Mouse (Mus musculus) embryonic facial prominence, embryonic 10.5 days (tissue): Measurements from ENCODE around the gene Dynlt1c. TPM values are rescaled to one million over a fixed set of nuclear protein-coding genes. Genes with fewer than 3 reads are reported as not detected.
"Not testable (repeated sequence)": the region's sequence is repeated elsewhere in the genome, so short reads cannot be mapped to it uniquely, and the experiment has no call there.

Source experiments
- DNase-seq: peaks from one replicate; pipeline ENCODE4 v3.0.0-alpha.2; 2017; ENCODE audit warnings: low spot score
- H3K27ac ChIP-seq: fragments of 300-500 bp; sonication (generic); replicated peaks from 2 replicates; pipeline ENCODE4 v1.5.1; 2016; ENCODE audit warnings: mild to moderate bottlenecking
- H3K27me3 ChIP-seq: fragments of 300-500 bp; sonication (generic); replicated peaks from 2 replicates; pipeline ENCODE4 v1.6.1; 2016; ENCODE audit warnings: low read depth, mild to moderate bottlenecking; ENCODE audit not compliant: poor library complexity, severe bottlenecking
- H3K36me3 ChIP-seq: fragments of 300-500 bp; sonication (generic); replicated peaks from 2 replicates; pipeline ENCODE4 v1.6.1; 2016; ENCODE audit warnings: mild to moderate bottlenecking, moderate library complexity
- H3K4me1 ChIP-seq: fragments of 300-500 bp; sonication (generic); 2 replicates; pipeline ENCODE4 v1.6.1; 2016
- H3K4me3 ChIP-seq: fragments of 300-500 bp; sonication (generic); 2 replicates; pipeline ENCODE4 v1.5.1; 2016; ENCODE audit warnings: mild to moderate bottlenecking, moderate library complexity
- H3K9me3 ChIP-seq: fragments of 300-500 bp; sonication (generic); 2 replicates; pipeline ENCODE4 v1.6.1; 2016; ENCODE audit warnings: mild to moderate bottlenecking
- WGBS: fragments of 180-500 bp; shearing (Covaris S2); methylation state at CpG from one replicate; pipeline ENCODE4 v1.1.7; 2016; 5-methylcytosine and 5-hydroxymethylcytosine counted together
- polyA plus RNA-seq: library from polyadenylated mRNA; unstranded; fragments of >200 nt; fragmentation: Nextera tagmentation; extraction: Ambion mirVana; gene quantifications from 2 replicates; pipeline ENCODE4 v1.2.1, GENCODE M21; 2016

Gene Dynlt1c
- 40.3 and 43.0 TPM in 2 replicates for polyA plus RNA-seq

DNA sequence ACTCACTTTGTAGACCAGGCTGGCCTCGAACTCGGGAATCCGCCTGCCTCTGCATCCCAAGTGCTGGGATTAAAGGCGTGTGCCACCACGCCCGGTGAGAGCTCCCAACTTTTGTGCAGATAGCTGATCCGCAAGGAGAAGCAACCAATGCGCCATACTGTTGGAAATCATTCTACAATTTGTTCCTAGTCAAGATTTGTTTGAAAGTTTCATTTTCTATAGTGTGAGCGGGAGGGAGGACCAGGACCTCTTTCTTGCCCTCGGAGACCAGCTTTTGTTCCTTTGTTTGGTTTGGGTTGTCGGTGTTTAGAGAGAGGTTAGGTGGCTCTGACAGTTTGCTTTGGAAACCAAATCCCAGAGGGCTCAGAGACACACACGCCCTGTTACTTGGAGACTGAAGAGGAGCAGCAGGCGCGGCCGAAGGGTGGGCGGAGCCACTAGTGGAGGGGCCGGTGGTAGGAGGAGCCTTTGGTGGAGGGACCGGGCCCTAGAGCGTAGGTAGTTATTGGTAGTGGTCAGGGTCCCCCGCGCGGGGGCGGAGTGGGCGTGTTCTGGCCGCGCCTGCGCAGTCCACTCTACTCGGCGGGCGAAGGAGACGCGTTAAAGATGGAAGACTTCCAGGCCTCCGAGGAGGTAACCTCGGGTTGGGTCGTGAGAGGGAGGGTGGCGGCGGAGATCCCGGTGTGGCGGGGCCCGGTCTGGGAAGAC is at the start of gene Dynlt1c:
TSS of gene Dynlt1c (plus strand) at position 468 of the 708 bp plus-strand sequence.
- 13% methylated on average over 37 of the region's 40 CpGs for WGBS
- H3K9me3 ChIP-seq, H3K36me3 ChIP-seq, H3K4me1 ChIP-seq, H3K27me3 ChIP-seq, H3K27ac ChIP-seq: not testable (repeated sequence)
- peak within 1 kb of the TSS; percentile 52 for H3K4me3 ChIP-seq
- peak; percentile 87 for DNase-seq

DNA sequence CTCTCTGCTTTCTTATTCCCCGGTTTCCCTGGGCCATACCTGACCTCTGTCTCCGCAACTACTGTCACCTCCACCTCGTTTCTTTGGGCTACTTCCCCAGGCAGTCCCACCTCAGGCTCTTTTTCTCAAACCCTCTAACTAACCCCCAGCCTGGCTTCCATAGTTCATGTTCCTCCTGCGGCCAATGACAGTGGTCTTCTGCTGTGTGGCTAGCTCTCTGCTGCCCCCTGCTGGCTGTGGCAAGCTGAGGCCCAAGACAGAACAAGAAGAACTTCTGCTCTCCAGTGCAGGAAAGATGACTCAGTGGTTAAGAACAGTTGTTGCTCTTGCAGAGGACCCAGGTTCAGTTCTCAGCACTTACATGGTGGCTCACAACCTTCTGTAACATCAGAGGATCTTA is 47.7 kb upstream of the Dynlt1c start:
- WGBS = no CpG with 5 or more reads among the region's 4 CpGs
- not testable (repeated sequence) for DNase-seq, H3K27me3 ChIP-seq, H3K9me3 ChIP-seq, H3K4me1 ChIP-seq, H3K4me3 ChIP-seq, H3K36me3 ChIP-seq, H3K27ac ChIP-seq

DNA sequence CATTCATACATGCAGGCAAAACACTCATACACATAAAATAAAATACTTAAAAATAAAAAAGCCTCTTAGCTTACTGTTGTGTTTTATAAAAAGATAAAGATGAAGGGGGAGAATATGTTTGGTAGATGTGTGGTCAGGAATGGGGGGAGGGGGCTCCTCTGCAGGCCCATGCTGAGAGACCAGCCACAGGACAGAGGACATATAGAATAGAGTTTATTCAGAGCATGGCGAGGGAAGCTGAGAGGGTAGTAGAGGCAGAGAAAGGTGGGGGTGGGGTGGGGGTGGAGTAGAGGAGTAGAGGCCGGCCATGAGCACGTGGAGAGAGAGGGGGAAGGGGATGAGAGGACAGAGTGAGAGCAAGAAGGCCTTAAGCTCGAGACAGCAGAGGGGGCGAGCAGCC is 47.2 kb upstream of the Dynlt1c start:
- WGBS = no CpG with 5 or more reads among the region's 5 CpGs
- not testable (repeated sequence) for H3K9me3 ChIP-seq

DNA sequence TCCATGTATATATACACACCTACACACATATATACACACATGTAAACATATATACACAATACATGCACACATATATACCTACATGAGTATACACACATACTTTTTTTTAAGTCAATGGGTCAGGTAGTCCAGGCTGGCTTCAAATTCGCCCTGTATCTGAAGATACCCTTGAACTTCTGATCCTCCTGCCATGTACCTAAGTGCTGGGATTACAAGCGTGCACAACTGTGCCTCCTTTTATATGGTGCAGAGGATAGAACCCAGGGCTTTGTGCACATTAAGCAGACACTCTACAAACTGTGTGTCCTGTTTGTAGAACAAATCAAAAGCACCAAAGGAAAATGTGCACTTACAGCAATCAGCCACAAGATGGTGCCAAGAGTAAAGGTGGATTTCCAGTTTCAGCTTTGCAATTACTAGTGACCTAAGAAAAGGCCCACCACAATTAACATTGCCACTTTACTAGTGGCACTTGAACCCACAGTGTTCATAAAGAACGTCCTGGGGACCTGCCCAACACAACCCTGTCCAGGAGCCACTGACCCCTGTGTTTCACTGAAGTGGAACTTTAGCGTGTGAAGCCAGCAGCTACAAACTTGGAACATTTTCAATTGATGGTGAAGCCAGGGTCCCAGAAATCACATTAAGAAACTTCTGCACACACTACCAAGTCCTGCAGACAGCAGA is 41.9 kb upstream of the Dynlt1c start:
- H3K27me3 ChIP-seq, H3K27ac ChIP-seq, H3K4me3 ChIP-seq, H3K9me3 ChIP-seq, H3K4me1 ChIP-seq, H3K36me3 ChIP-seq, DNase-seq: not testable (repeated sequence)
- no CpG with 5 or more reads among the region's 4 CpGs for WGBS

More for the DNA sequence above, 47.2 kb upstream of the Dynlt1c start:
- H3K4me3 ChIP-seq, DNase-seq, H3K27ac ChIP-seq, H3K36me3 ChIP-seq, H3K4me1 ChIP-seq, H3K27me3 ChIP-seq: not testable (repeated sequence)

DNA sequence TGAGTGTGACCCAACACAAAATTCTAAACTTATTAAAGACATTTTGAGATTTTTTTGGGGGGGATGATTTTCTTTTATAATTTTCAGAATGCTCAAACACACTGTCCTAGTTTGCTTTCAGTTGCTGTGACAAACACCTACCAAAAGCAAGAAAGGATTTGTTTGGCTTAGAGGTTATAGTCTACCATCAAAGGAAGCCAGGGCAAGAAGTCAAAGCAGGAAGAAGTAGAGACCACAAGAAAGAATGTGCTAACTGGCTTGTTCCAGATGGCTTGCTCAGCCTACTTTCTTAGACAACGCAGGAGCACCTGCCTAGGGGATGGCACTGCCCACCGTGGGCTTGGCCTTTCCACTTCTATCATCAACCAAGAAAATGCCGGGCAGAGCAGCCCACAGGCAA is 36.6 kb upstream of the Dynlt1c start:
- WGBS = 86% methylated on average over 3 of the region's 3 CpGs
- not testable (repeated sequence) for H3K27ac ChIP-seq, DNase-seq

DNA sequence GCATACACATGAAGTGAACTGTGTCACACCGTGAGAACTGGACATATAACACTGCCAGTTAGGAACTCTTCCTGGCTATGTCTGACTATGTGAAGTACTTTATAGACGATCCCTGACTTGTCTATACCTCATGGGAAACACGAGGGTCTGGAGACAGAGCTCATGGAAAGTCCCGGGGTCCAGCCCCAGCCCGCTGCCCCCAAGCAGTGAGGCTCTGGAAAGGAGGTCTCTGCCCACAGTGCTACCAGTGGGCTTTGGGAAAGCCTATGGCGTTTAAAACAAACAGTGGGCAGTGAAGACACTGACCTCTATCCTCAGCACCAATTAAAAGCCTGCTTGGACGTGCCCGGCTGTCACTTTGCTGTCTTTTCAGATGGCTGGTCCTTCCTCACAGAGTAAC is 33.6 kb upstream of the Dynlt1c start:
- WGBS = 66% methylated on average over 6 of the region's 8 CpGs
- H3K27ac ChIP-seq, DNase-seq: not testable (repeated sequence)

More for the DNA sequence above, 36.6 kb upstream of the Dynlt1c start:
- H3K9me3 ChIP-seq, H3K36me3 ChIP-seq, H3K4me1 ChIP-seq, H3K4me3 ChIP-seq, H3K27me3 ChIP-seq: not testable (repeated sequence)

DNA sequence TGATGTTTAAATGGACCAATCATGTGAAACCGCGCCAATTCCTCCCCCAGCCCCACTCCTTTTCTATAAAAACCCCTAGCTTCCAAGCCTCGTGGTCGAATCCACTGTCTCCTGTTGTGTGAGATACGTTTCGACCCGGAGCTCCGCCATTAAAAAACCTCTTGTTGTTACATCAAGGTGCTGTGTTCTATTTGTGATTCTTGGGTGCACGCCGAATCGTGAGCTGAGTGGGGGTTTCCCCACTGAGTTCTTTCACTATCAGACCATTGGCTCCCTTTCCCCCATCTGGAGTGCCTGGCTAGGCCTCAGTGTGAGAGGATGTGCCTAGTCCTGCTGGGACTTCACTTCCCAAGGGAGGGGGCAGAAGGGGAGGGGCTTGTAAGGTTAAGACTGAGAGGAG is 30.2 kb upstream of the Dynlt1c start:
- H3K4me3 ChIP-seq, H3K36me3 ChIP-seq, H3K4me1 ChIP-seq, DNase-seq, H3K27me3 ChIP-seq, H3K9me3 ChIP-seq, H3K27ac ChIP-seq: not testable (repeated sequence)
- 88% methylated on average over 11 of the region's 11 CpGs for WGBS

More for the DNA sequence above, 33.6 kb upstream of the Dynlt1c start:
- not testable (repeated sequence) for H3K27me3 ChIP-seq, H3K4me3 ChIP-seq, H3K36me3 ChIP-seq, H3K9me3 ChIP-seq, H3K4me1 ChIP-seq

- no CpG with 5 or more reads among the region's 1 CpGs for WGBS
- DNase-seq, H3K4me1 ChIP-seq, H3K27ac ChIP-seq, H3K4me3 ChIP-seq, H3K27me3 ChIP-seq, H3K9me3 ChIP-seq, H3K36me3 ChIP-seq: not testable (repeated sequence)
Measured at GRCm38 (mm10) chr17:6572202-6572601, 29.3 kb upstream of the Dynlt1c start.

DNA sequence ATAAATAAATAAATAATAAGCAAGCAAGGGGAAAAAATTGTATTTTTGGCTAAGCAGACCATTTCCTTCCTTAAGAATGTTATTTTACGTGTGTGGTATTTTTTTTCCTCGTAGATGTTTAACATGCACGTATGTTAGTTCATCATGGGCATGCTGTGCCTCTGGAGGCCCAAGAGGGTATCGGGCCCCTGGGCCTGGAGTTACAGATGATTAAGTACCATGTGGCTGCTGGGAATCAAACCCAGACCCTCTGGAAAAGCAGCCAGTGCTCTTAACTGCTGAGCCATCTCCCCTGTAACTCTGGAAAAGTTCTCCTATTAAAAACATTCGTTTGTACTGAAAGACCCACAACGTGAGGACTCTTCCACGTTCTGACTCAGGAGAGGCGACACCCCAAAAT is 26.1 kb upstream of the Dynlt1c start:
- H3K9me3 ChIP-seq, H3K36me3 ChIP-seq, DNase-seq, H3K27ac ChIP-seq, H3K4me1 ChIP-seq, H3K4me3 ChIP-seq, H3K27me3 ChIP-seq: not testable (repeated sequence)
- WGBS = 89% methylated on average over 8 of the region's 8 CpGs

DNA sequence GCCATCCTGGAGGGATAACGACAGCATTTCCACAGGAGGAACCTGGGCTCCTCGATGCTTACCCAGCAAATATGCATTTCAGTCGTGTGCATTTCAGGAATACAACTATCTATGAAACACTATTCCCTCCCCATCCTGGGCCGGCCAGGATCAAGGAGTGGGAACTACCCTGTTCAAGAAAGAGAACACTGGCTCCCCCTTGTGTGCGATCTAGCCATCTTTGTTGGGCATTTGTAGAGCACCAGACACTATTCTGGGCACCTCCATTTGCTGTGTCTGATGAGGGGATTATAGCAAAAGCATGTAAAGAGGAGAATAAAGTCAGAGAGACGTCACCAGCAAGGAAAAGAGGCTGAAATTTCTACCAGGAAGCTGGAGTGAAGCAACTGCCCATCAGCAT is 12.8 kb upstream of the Dynlt1c start:
- not testable (repeated sequence) for H3K4me3 ChIP-seq, DNase-seq, H3K9me3 ChIP-seq, H3K36me3 ChIP-seq, H3K4me1 ChIP-seq, H3K27ac ChIP-seq
- WGBS = no CpG with 5 or more reads among the region's 6 CpGs
- H3K27me3 ChIP-seq = peaks cover 12% of the 10 kb centered on the region

GRCm38 (mm10) chr17:6592109-6592508 is 9.4 kb upstream of the Dynlt1c start:
- not testable (repeated sequence) for H3K4me3 ChIP-seq, H3K4me1 ChIP-seq, H3K27ac ChIP-seq, DNase-seq, H3K27me3 ChIP-seq, H3K36me3 ChIP-seq, H3K9me3 ChIP-seq
- 87% methylated on average over 2 of the region's 3 CpGs for WGBS

GRCm38 (mm10) chr17:6593896-6594295 is 7.6 kb upstream of the Dynlt1c start:
- H3K4me1 ChIP-seq, H3K36me3 ChIP-seq, DNase-seq, H3K27me3 ChIP-seq, H3K27ac ChIP-seq, H3K9me3 ChIP-seq, H3K4me3 ChIP-seq: not testable (repeated sequence)
- WGBS = 72% methylated on average over 3 of the region's 3 CpGs

GRCm38 (mm10) chr17:6595776-6596497 is 5.5 kb upstream of the Dynlt1c start:
- not testable (repeated sequence) for H3K4me3 ChIP-seq
- 55% methylated on average over 14 of the region's 15 CpGs for WGBS

More at GRCm38 (mm10) chr17:6595776-6596497, 5.5 kb upstream of the Dynlt1c start:
- DNase-seq, H3K27ac ChIP-seq, H3K9me3 ChIP-seq, H3K4me1 ChIP-seq, H3K27me3 ChIP-seq, H3K36me3 ChIP-seq: not testable (repeated sequence)
